Mouse (Mus musculus) brown adipose tissue, adult 24 weeks (tissue): Measurements from ENCODE around the gene Foxc2. TPM values are rescaled to one million over a fixed set of nuclear protein-coding genes. Genes with fewer than 3 reads are reported as not detected.
A peak's percentile ranks its signal among the peaks of the same experiment; 100 is the strongest.

Source experiments
- H3K27ac ChIP-seq: fragments of 200-500 bp; replicated peaks from 2 replicates; pipeline ENCODE4 v1.5.1; 2012; ENCODE audit warnings: low read depth, mild to moderate bottlenecking, low read length
- H3K4me1 ChIP-seq: fragments of 200-500 bp; 2 replicates; pipeline ENCODE4 v1.6.1; 2012; ENCODE audit warnings: low read length, mixed read lengths; ENCODE audit not compliant: control insufficient read depth, insufficient read depth, insufficient read length
- H3K4me3 ChIP-seq: fragments of 200-500 bp; 2 replicates; pipeline ENCODE4 v1.5.1; 2012; ENCODE audit warnings: low read depth, mild to moderate bottlenecking, low read length, moderate library complexity; ENCODE audit not compliant: insufficient read depth
- polyA plus RNA-seq: library from polyadenylated mRNA; stranded (reverse); fragments of >200 nt; gene quantifications from 2 replicates; pipeline ENCODE4 v1.2.4, GENCODE M21; 2012; ENCODE audit not compliant: missing spikeins, insufficient read depth, insufficient read length

Foxc2 gene
- polyA plus RNA-seq, 1 experiment, result 0.36 TPM

GRCm38 (mm10) chr8:121083093-121083935 is 32.7 kb upstream of the Foxc2 start:
- Histone ChIP-seq H3K4me1 (no peaks in the 10 kb centered on the region), H3K27ac (no peak overlapping the region), H3K4me3 (peak overlapping the region; percentile 73)

DNA sequence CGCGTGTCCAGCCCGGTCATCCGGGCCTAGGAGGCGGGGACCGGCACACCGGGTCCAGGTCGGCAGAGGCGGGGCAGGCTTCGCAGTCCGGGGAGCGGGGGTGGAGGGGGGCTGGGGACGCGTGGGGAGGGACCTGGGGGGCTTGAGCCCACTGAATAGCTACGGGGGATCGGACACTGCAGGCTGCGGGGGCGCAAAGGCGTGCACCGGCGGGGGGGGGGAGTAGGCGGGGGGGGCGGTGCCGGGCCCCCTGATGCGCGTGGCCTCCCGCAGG is 32.1 kb upstream of the Foxc2 start:
- no peaks in the 10 kb centered on the region for H3K4me1 ChIP-seq
- H3K27ac ChIP-seq, result no peak overlapping the region
- H3K4me3 ChIP-seq, result peak overlapping the region; percentile 73

GRCm38 (mm10) chr8:121084210-121084951 is 31.6 kb upstream of the Foxc2 start, which contains the start of gene Foxf1:
Gene Foxf1 (plus strand): TSS chr8:121084386.
- no peaks in the 10 kb centered on the region for H3K4me1 ChIP-seq
- H3K27ac ChIP-seq, result no peak within 1 kb of the TSS
- H3K4me3 ChIP-seq, result peak within 1 kb of the TSS; percentile 73

- H3K4me3 ChIP-seq, result peak overlapping the region; percentile 40
- H3K27ac ChIP-seq, result no peak overlapping the region
- H3K4me1 ChIP-seq, result no peaks in the 10 kb centered on the region
These were observed 31.0 kb upstream of the Foxc2 start for GRCm38 (mm10) chr8:121085011-121085410.

GRCm38 (mm10) chr8:121085561-121085960 is 30.4 kb upstream of the Foxc2 start:
- Histone ChIP-seq H3K4me1 (no peaks in the 10 kb centered on the region), H3K4me3 (no peak overlapping the region), H3K27ac (no peak overlapping the region)

DNA sequence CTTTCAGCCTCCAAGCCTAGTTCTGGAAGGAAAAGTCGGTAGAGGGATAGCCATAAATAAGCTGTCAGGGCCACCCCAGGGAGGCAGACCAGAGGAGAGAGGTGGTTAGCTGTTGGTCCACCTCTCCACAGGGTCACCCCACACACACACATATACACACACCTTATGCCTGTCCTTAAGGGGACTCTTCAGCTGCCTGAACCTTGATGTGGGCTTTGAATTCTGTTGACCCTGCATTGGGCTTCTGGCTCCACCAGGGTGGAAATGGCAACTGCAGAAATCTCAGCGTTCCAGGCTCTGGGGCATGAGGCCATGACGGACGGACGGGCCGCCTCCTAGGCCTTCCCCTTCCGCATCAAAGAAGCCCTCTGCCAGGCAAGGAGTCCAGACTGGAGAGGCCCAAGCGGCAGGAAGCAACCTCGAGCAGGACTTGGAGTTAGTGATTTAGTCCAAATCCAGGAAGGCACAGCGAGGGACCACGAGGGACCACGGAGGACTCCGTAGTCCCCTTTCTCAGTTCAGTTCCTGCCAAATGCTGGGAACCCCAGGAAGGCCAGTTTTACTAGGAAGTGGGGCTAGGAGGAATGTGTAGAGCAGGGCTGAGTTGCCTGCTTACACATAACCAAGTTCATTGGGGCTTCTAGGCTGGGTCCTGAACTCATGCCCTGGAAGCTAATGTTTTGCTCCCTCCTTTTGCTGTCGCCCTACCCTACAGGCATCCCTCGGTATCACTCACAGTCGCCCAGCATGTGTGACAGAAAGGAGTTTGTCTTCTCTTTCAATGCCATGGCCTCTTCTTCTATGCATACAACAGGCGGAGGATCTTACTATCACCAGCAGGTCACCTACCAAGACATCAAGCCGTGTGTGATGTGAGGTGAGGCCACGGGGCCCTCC is 29.7 kb upstream of the Foxc2 start:
- H3K4me3 ChIP-seq, result no peak overlapping the region
- H3K4me1 ChIP-seq, result no peaks in the 10 kb centered on the region
- no peak overlapping the region for H3K27ac ChIP-seq

GRCm38 (mm10) chr8:121088281-121088680 is 27.7 kb upstream of the Foxc2 start:
- H3K4me1 ChIP-seq, result no peaks in the 10 kb centered on the region
- H3K27ac ChIP-seq, result no peak overlapping the region
- no peak overlapping the region for H3K4me3 ChIP-seq

GRCm38 (mm10) chr8:121088871-121089630 is 26.9 kb upstream of the Foxc2 start:
- Histone ChIP-seq H3K27ac (no peak overlapping the region), H3K4me3 (no peak overlapping the region), H3K4me1 (no peaks in the 10 kb centered on the region)

DNA sequence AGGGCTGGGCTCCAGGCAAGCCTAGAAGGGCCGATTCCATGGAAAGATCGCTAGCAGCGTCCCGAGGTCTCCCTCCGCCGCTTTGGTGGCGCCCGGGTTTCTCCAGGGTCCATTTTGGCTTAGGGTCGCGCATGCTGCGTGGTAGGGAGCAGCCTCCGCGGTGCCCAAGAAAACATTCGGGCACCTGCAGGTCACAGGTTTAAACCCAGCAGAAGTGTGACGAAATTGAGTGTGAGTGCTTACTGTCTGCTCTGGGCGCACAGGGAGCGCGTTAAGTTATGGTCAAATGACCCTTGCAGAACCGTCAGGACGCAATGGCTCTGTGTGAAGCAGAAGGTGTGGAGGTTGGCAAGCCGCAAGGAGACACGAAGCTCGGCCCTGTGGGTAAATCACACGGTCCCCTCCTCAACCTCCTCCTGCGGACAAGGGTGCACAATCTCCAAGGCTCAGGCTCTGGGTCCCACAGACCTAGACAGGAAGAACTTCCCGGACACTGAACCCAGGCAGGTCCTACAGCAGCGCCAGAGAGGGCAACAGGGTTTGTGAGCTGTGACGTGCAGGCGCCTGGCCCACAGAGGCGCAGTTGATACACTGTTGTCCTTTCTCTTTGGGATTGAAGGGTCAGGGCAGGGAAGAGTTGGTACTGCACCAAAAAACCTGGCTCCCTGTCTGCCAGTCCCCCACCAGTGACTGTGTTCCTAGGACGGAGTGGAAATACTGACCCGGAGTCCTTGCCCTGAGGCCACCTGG is 26.2 kb upstream of the Foxc2 start:
- H3K4me1 ChIP-seq, result no peaks in the 10 kb centered on the region
- no peak overlapping the region for H3K4me3 ChIP-seq
- no peak overlapping the region for H3K27ac ChIP-seq

GRCm38 (mm10) chr8:121090716-121091115 is 25.3 kb upstream of the Foxc2 start:
- Histone ChIP-seq H3K4me3 (no peak overlapping the region), H3K4me1 (no peaks in the 10 kb centered on the region), H3K27ac (no peak overlapping the region)

GRCm38 (mm10) chr8:121092141-121092540 is 23.8 kb upstream of the Foxc2 start:
- no peak overlapping the region for H3K27ac ChIP-seq
- no peak overlapping the region for H3K4me3 ChIP-seq
- H3K4me1 ChIP-seq, result no peaks in the 10 kb centered on the region

GRCm38 (mm10) chr8:121092627-121093026 is 23.3 kb upstream of the Foxc2 start:
- Histone ChIP-seq H3K27ac (no peak overlapping the region), H3K4me1 (no peaks in the 10 kb centered on the region), H3K4me3 (no peak overlapping the region)

DNA sequence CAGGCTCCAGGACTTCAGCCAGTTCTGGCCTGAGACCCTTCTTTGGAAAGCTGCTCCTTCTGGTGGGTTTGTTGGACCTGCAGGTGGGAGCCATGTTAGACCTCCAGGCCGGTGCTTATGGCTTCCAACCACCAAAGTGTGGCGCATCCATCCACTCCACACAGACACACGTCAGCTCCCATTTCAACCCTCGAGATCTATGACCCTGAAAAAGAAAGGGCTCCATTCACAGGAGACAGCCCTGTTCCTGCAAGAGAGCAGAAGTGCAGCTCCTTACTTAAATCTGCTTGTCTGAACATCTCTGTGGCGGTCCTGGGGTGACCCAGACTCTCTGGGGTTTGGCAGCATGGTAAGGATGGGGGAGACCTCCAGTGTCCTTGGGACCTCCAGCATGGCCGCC is 22.5 kb upstream of the Foxc2 start:
- H3K27ac ChIP-seq, result no peak overlapping the region
- H3K4me3 ChIP-seq, result no peak overlapping the region
- H3K4me1 ChIP-seq, result no peaks in the 10 kb centered on the region
